Mouse (Mus musculus): ENCODE data around the gene Exoc6b. TPM values are rescaled to one million over a fixed set of nuclear protein-coding genes. Genes with fewer than 3 reads are reported as not detected.

Gene Exoc6b
- polyA plus RNA-seq, 1 experiment from 2014 or later, result 31.2 TPM

- H3K27ac ChIP-seq (ENCODE audit: low read length), result no peak overlapping the region
- H3K9ac ChIP-seq (ENCODE audit: low read length), result no peak overlapping the region
- no peak overlapping the region for H3K4me3 ChIP-seq (replicated peaks; ENCODE audit: low read length)
- ATAC-seq (ENCODE audit: insufficient read depth, low FRiP score), result no peak
- no peak overlapping the region for H3K4me2 ChIP-seq (ENCODE audit: low read depth, low read length)
- 5% methylated on average over 2 of the region's 2 CpGs for WGBS
- no peaks in the 10 kb centered on the region for H3K27me3 ChIP-seq (ENCODE audit: control insufficient read depth, insufficient read depth, low read length)
- no peaks in the 10 kb centered on the region for H3K9me3 ChIP-seq (replicated peaks; ENCODE audit: control insufficient read depth, low read length)
- no peaks in the 10 kb centered on the region for H3K4me1 ChIP-seq (ENCODE audit: control insufficient read depth, insufficient read depth, low read length)
- no peaks in the 10 kb centered on the region for H3K36me3 ChIP-seq (ENCODE audit: control insufficient read depth, insufficient read depth, low read length)
Measured at GRCm38 (mm10) chr6:84912434-84912833, 156.9 kb downstream of the Exoc6b start.

GRCm38 (mm10) chr6:84899002-84899774, 170.1 kb downstream of the Exoc6b start:
- no peaks in the 10 kb centered on the region for H3K9me3 ChIP-seq (replicated peaks; ENCODE audit: control insufficient read depth, low read length)
- 79% methylated on average over 4 of the region's 4 CpGs for WGBS
- no peaks in the 10 kb centered on the region for H3K36me3 ChIP-seq (ENCODE audit: control insufficient read depth, insufficient read depth, low read length)
- no peaks in the 10 kb centered on the region for H3K27me3 ChIP-seq (ENCODE audit: control insufficient read depth, insufficient read depth, low read length)
- no peak overlapping the region for H3K27ac ChIP-seq (ENCODE audit: low read length)
- H3K9ac ChIP-seq (ENCODE audit: low read length), result no peak overlapping the region
- H3K4me2 ChIP-seq (ENCODE audit: low read depth, low read length), result no peak overlapping the region
- no peaks in the 10 kb centered on the region for H3K4me1 ChIP-seq (ENCODE audit: control insufficient read depth, insufficient read depth, low read length)
- no peak overlapping the region for H3K4me3 ChIP-seq (replicated peaks; ENCODE audit: low read length)
- ATAC-seq (ENCODE audit: insufficient read depth, low FRiP score), result no peak

- Histone ChIP-seq H3K4me3 (replicated peaks; ENCODE audit: low read length) (no peak overlapping the region), H3K9ac (ENCODE audit: low read length) (no peak overlapping the region)
Measured at GRCm38 (mm10) chr6:84893773-84894095, 175.6 kb downstream of the Exoc6b start.

GRCm38 (mm10) chr6:84892926-84893772, 176.2 kb downstream of the Exoc6b start:
- Histone ChIP-seq H3K27me3 (ENCODE audit: control insufficient read depth, insufficient read depth, low read length) (no peaks in the 10 kb centered on the region), H3K36me3 (ENCODE audit: control insufficient read depth, insufficient read depth, low read length) (no peaks in the 10 kb centered on the region), H3K4me1 (ENCODE audit: control insufficient read depth, insufficient read depth, low read length) (peaks cover 5% of the 10 kb centered on the region; the same call in 1 of the 2 replicates), H3K27ac (ENCODE audit: low read length) (no peak overlapping the region), H3K4me3 (replicated peaks; ENCODE audit: low read length) (no peak overlapping the region), H3K9me3 (replicated peaks; ENCODE audit: control insufficient read depth, low read length) (no peaks in the 10 kb centered on the region), H3K4me2 (ENCODE audit: low read depth, low read length) (no peak overlapping the region), H3K9ac (ENCODE audit: low read length) (no peak overlapping the region)
- peak; percentile 37; the same call in 1 of the 2 replicates for ATAC-seq (ENCODE audit: insufficient read depth, low FRiP score)
- 10% methylated on average over 5 of the region's 5 CpGs for WGBS

More at GRCm38 (mm10) chr6:84893773-84894095, 175.6 kb downstream of the Exoc6b start:
- H3K27me3 ChIP-seq (ENCODE audit: control insufficient read depth, insufficient read depth, low read length), result no peaks in the 10 kb centered on the region
- no peaks in the 10 kb centered on the region for H3K9me3 ChIP-seq (replicated peaks; ENCODE audit: control insufficient read depth, low read length)
- no peak for ATAC-seq (ENCODE audit: insufficient read depth, low FRiP score)
- no peak overlapping the region for H3K4me2 ChIP-seq (ENCODE audit: low read depth, low read length)
- peaks cover 5% of the 10 kb centered on the region; the same call in 1 of the 2 replicates for H3K4me1 ChIP-seq (ENCODE audit: control insufficient read depth, insufficient read depth, low read length)
- no peaks in the 10 kb centered on the region for H3K36me3 ChIP-seq (ENCODE audit: control insufficient read depth, insufficient read depth, low read length)
- no peak overlapping the region for H3K27ac ChIP-seq (ENCODE audit: low read length)

- no peaks in the 10 kb centered on the region for H3K27me3 ChIP-seq (ENCODE audit: control insufficient read depth, insufficient read depth, low read length)
- no peak overlapping the region for H3K4me3 ChIP-seq (replicated peaks; ENCODE audit: low read length)
- peaks cover 5% of the 10 kb centered on the region; the same call in 1 of the 2 replicates for H3K4me1 ChIP-seq (ENCODE audit: control insufficient read depth, insufficient read depth, low read length)
- 16% methylated on average over 3 of the region's 3 CpGs for WGBS
- no peaks in the 10 kb centered on the region for H3K9me3 ChIP-seq (replicated peaks; ENCODE audit: control insufficient read depth, low read length)
- no peaks in the 10 kb centered on the region for H3K36me3 ChIP-seq (ENCODE audit: control insufficient read depth, insufficient read depth, low read length)
- H3K27ac ChIP-seq (ENCODE audit: low read length), result no peak overlapping the region
- H3K9ac ChIP-seq (ENCODE audit: low read length), result no peak overlapping the region
- ATAC-seq (ENCODE audit: insufficient read depth, low FRiP score), result no peak
- no peak overlapping the region for H3K4me2 ChIP-seq (ENCODE audit: low read depth, low read length)
Measured at GRCm38 (mm10) chr6:84886551-84886950, 182.8 kb downstream of the Exoc6b start.

- no peaks in the 10 kb centered on the region for H3K27me3 ChIP-seq (ENCODE audit: control insufficient read depth, insufficient read depth, low read length)
- no peak overlapping the region for H3K4me3 ChIP-seq (replicated peaks; ENCODE audit: low read length)
- ATAC-seq (ENCODE audit: insufficient read depth, low FRiP score), result no peak
- H3K4me2 ChIP-seq (ENCODE audit: low read depth, low read length), result no peak overlapping the region
- no peaks in the 10 kb centered on the region for H3K36me3 ChIP-seq (ENCODE audit: control insufficient read depth, insufficient read depth, low read length)
- H3K9ac ChIP-seq (ENCODE audit: low read length), result no peak overlapping the region
- WGBS, result 54% methylated on average over 1 of the region's 1 CpGs
- H3K4me1 ChIP-seq (ENCODE audit: control insufficient read depth, insufficient read depth, low read length), result peaks cover 5% of the 10 kb centered on the region; the same call in 1 of the 2 replicates
- H3K27ac ChIP-seq (ENCODE audit: low read length), result no peak overlapping the region
- no peaks in the 10 kb centered on the region for H3K9me3 ChIP-seq (replicated peaks; ENCODE audit: control insufficient read depth, low read length)
Measured at GRCm38 (mm10) chr6:84885080-84885479, 184.2 kb downstream of the Exoc6b start.

- Histone ChIP-seq H3K36me3 (ENCODE audit: control insufficient read depth, insufficient read depth, low read length) (no peaks in the 10 kb centered on the region), H3K27ac (ENCODE audit: low read length) (no peak overlapping the region), H3K4me1 (ENCODE audit: control insufficient read depth, insufficient read depth, low read length) (peaks cover 5% of the 10 kb centered on the region; the same call in 1 of the 2 replicates), H3K4me2 (ENCODE audit: low read depth, low read length) (no peak overlapping the region), H3K4me3 (replicated peaks; ENCODE audit: low read length) (no peak overlapping the region), H3K9ac (ENCODE audit: low read length) (no peak overlapping the region), H3K9me3 (replicated peaks; ENCODE audit: control insufficient read depth, low read length) (no peaks in the 10 kb centered on the region), H3K27me3 (ENCODE audit: control insufficient read depth, insufficient read depth, low read length) (no peaks in the 10 kb centered on the region)
- no peak for ATAC-seq (ENCODE audit: insufficient read depth, low FRiP score)
- WGBS, result 45% methylated on average over 4 of the region's 4 CpGs
Measured at GRCm38 (mm10) chr6:84883720-84884119, 185.6 kb downstream of the Exoc6b start.

- Histone ChIP-seq H3K4me1 (ENCODE audit: control insufficient read depth, insufficient read depth, low read length) (peaks cover 5% of the 10 kb centered on the region; the same call in 1 of the 2 replicates), H3K27me3 (ENCODE audit: control insufficient read depth, insufficient read depth, low read length) (no peaks in the 10 kb centered on the region), H3K9me3 (replicated peaks; ENCODE audit: control insufficient read depth, low read length) (no peaks in the 10 kb centered on the region), H3K9ac (ENCODE audit: low read length) (no peak overlapping the region), H3K4me3 (replicated peaks; ENCODE audit: low read length) (no peak overlapping the region), H3K36me3 (ENCODE audit: control insufficient read depth, insufficient read depth, low read length) (no peaks in the 10 kb centered on the region), H3K4me2 (ENCODE audit: low read depth, low read length) (no peak overlapping the region), H3K27ac (ENCODE audit: low read length) (no peak overlapping the region)
- 39% methylated on average over 14 of the region's 14 CpGs for WGBS
- ATAC-seq (ENCODE audit: insufficient read depth, low FRiP score), result peak; percentile 33; the same call in 1 of the 2 replicates
Measured at GRCm38 (mm10) chr6:84882663-84883517, 186.4 kb downstream of the Exoc6b start.

Data from stomach, embryonic 16.5 days (tissue).